Mouse (Mus musculus) bone marrow macrophage, adult 2 months (primary cell): ENCODE measurements at regions not wholly inside any gene's neighbourhood (a gene's known extent, or its start where the extent isn't known, plus 50 kb on each side); places are given as distances from the start of the nearest gene placed in this dataset.

Source experiments
- CTCF ChIP-seq: IDR thresholded peaks from 2 replicates; pipeline ENCODE4 v1.5.1; 2012; ENCODE audit warnings: low read depth, mild to moderate bottlenecking, low read length, moderate library complexity
- POLR2A ChIP-seq: IDR thresholded peaks from 2 replicates; pipeline ENCODE4 v1.6.1; 2012; ENCODE audit warnings: mild to moderate bottlenecking, low read depth, low read length, borderline replicate concordance

DNA sequence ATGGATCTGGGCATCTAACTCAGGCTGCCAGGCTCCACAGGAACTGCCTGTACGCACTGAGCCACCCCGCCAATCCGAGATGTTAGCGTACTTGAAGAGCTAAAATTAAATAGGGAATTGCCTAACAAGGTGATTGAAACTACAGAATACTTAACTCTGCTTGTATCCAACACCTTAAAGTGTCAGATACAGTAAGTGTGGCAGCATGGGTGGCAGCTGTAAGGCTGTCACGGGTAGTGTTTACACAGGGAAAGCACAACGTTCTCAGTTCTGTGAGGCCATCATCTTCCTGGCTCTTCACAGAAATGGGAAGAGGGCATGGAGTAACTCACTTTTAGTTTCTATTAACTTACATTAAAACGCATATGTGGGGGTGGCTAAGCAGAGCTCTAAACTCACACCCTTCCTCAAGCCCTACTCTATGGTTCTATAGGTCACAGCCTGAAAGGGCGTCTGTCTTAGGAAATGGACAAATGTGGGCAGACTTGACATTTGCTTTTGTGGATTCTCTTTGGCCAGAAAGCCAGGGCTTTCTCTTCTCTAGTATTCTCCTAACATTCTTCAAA lies 325.2 kb upstream of the Jarid2 start:
- TF ChIP-seq CTCF (no peak), POLR2A (no peak)
